Mouse (Mus musculus) heart, embryonic 11.5 days (tissue): ENCODE results near the gene Brd7. TPM values are rescaled to one million over a fixed set of nuclear protein-coding genes. Genes with fewer than 3 reads are reported as not detected.

ENCODE experiments used
- ATAC-seq: fragments of 200-750 bp; cut with Nextera tagmentation; replicated peaks from 2 replicates; pipeline ENCODE4 v1.8.0; 2017; ENCODE audit warnings: moderate library complexity; ENCODE audit not compliant: insufficient number of reproducible peaks, low FRiP score, low TSS enrichment
- H3K27ac ChIP-seq: fragments of 300-500 bp; sonication (generic); 2 replicates; pipeline ENCODE4 v1.5.1; 2014; ENCODE audit warnings: mild to moderate bottlenecking, low read depth, low read length
- H3K27me3 ChIP-seq: fragments of 300-500 bp; sonication (generic); 2 replicates; pipeline ENCODE4 v1.6.1; 2014; ENCODE audit warnings: mild to moderate bottlenecking, low read length, mixed read lengths; ENCODE audit not compliant: control insufficient read depth, insufficient read depth
- H3K36me3 ChIP-seq: fragments of 300-500 bp; sonication (generic); 2 replicates; pipeline ENCODE4 v1.6.1; 2014; ENCODE audit warnings: mild to moderate bottlenecking, low read length, moderate library complexity, mixed read lengths; ENCODE audit not compliant: control insufficient read depth, insufficient read depth
- H3K4me1 ChIP-seq: fragments of 300-500 bp; sonication (generic); 2 replicates; pipeline ENCODE4 v1.6.1; 2014; ENCODE audit warnings: low read length; ENCODE audit not compliant: control insufficient read depth, insufficient read depth
- H3K4me2 ChIP-seq: fragments of 300-500 bp; sonication (generic); 2 replicates; pipeline ENCODE4 v1.6.1; 2014; ENCODE audit warnings: mild to moderate bottlenecking, moderate library complexity
- H3K4me3 ChIP-seq: fragments of 300-500 bp; sonication (generic); 2 replicates; pipeline ENCODE4 v1.5.1; 2014; ENCODE audit warnings: low read depth, low read length
- H3K9ac ChIP-seq: fragments of 300-500 bp; sonication (generic); 2 replicates; pipeline ENCODE4 v1.6.1; 2014; ENCODE audit warnings: mild to moderate bottlenecking, low read depth, low read length, moderate library complexity
- H3K9me3 ChIP-seq: fragments of 300-500 bp; sonication (generic); replicated peaks from 2 replicates; pipeline ENCODE4 v1.6.1; 2016; ENCODE audit warnings: low read length; ENCODE audit not compliant: control insufficient read depth
- WGBS: fragments of 180-500 bp; shearing (Covaris S2); extraction: QIAGEN DNeasy Blood & Tissue Kit; methylation state at CpG from one replicate; pipeline ENCODE4 v1.1.7; 2014; ENCODE audit not compliant: insufficient replicate concordance; 5-methylcytosine and 5-hydroxymethylcytosine counted together
- polyA plus RNA-seq: library from polyadenylated mRNA; unstranded; fragments of >200 nt; fragmentation: Nextera tagmentation; extraction: Ambion mirVana; gene quantifications from 2 replicates; pipeline ENCODE4 v1.2.1, GENCODE M21; 2014

The Brd7 gene
- polyA plus RNA-seq, 1 experiment from 2014 or later: 79.7 TPM

- no peak for ATAC-seq
- Histone ChIP-seq H3K36me3 (no peaks in the 10 kb centered on the region), H3K27me3 (peaks cover 7% of the 10 kb centered on the region), H3K4me1 (peaks cover 14% of the 10 kb centered on the region), H3K9me3 (no peaks in the 10 kb centered on the region), H3K27ac (0 out of 2 replicates have a peak overlapping the region, but pooled peaks have one; percentile 29), H3K9ac (no peak overlapping the region), H3K4me3 (no peak overlapping the region), H3K4me2 (no peak overlapping the region)
- WGBS: 54% methylated on average over 12 of the region's 12 CpGs
Measured at GRCm38 (mm10) chr8:88288622-88289242, 73.3 kb downstream of the Brd7 start.

DNA sequence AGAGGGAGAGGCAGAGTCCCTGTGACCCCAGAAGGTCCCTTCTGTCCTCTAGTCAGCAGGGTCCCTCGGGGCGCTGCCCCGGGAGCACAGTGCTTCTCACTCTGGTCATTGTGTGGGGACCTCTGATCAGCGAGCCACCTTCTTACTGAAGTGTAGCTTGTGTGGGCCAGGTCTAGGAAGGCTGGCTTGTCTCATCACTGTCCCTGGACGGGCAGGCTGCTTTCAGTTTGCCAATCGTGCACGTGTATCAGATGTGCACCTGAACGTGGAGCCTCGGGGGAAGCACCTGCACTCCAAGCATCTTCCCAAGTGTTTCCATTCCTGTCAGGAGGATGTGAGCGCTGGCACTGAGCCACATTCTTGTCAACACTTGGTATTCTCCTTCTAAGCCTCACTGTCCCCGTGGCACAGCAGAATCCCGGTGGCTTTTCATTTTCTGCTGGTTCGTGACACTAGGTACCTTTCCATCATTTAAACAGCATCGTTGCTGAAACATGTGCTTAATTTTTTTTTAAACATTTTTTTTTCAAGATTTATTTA is 75.5 kb downstream of the Brd7 start:
- Histone ChIP-seq H3K27me3 (peaks cover 7% of the 10 kb centered on the region), H3K4me2 (no peak overlapping the region), H3K36me3 (no peaks in the 10 kb centered on the region), H3K4me3 (no peak overlapping the region), H3K4me1 (peaks cover 19% of the 10 kb centered on the region), H3K9ac (no peak overlapping the region), H3K27ac (no peak overlapping the region), H3K9me3 (no peaks in the 10 kb centered on the region)
- ATAC-seq: no peak
- 67% methylated on average over 14 of the region's 14 CpGs for WGBS

DNA sequence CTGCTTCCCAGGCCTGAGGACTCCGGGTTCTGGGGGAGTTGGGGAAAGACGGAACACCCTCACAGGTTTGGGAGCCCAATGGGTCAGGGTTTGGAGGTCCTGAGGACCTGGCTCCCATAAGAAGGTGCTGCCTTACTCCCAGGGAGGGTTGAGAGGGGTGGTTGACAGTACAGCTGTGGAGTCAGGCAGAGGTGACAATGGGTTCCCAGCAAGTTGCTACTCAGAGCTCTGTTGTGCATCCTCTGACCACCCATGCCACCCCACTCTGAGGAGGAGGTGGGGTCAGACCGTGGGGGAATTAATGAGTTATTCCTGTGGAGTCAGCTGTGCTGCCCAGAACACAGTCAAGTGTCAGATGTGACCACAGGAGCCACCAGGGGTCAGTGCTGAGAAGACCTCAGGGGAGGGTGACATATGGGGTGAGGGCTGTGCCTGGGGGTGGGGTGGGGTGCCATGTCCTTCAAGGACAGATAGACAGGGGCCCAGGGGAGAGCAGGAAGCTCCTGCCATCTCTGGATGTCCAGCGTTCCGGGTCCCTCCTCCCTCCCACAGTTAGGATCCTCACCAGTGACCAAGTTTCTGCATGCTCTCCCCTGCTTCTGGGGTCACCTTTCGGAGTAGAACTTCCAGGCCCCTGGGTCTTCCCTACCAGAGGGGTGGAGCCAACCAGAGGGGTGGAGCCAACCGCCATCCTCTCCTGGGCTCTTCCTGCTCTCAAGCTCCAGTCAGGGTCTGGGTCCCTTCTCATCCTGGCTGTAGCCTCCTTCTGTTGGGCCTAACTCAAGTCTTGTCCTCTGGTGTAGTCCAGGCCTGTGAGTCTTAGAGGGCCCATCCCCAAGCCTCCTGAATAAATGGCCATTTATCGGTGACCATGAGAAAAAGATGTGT is 76.3 kb downstream of the Brd7 start:
- no peak overlapping the region for H3K4me2 ChIP-seq
- H3K4me1 ChIP-seq: peaks cover 19% of the 10 kb centered on the region
- H3K9me3 ChIP-seq: no peaks in the 10 kb centered on the region
- peaks cover 3% of the 10 kb centered on the region; the same call in 1 of the 2 replicates for H3K27me3 ChIP-seq
- no peaks in the 10 kb centered on the region for H3K36me3 ChIP-seq
- WGBS: 79% methylated on average over 8 of the region's 8 CpGs
- no peak overlapping the region for H3K27ac ChIP-seq
- H3K9ac ChIP-seq: no peak overlapping the region
- ATAC-seq: 0 out of 2 replicates have a peak, but pooled peaks have one; percentile 15
- no peak overlapping the region for H3K4me3 ChIP-seq

DNA sequence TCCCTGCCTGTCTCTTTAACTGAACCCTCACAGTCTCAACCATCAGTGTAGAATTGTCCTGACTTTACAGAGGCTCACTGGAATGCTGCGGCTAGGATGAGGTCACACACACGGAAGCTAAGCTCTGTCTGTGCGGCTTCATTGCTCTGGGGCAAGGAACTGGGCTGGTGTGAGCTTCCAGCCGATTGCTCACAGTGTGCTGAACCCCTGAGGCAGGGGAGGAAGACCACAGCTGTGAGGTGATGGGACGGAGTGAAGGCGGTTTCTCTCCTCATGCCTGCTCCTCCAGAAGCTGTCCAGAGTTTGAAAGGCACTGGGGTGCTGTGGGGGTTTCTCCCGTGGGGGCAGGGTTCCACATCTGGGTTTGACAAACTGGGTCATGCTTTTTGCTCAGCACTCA is 77.3 kb downstream of the Brd7 start:
- Histone ChIP-seq H3K36me3 (no peaks in the 10 kb centered on the region), H3K4me3 (no peak overlapping the region), H3K9me3 (no peaks in the 10 kb centered on the region), H3K4me1 (peaks cover 19% of the 10 kb centered on the region), H3K4me2 (no peak overlapping the region), H3K27ac (no peak overlapping the region), H3K9ac (no peak overlapping the region), H3K27me3 (peaks cover 3% of the 10 kb centered on the region; the same call in 1 of the 2 replicates)
- no peak for ATAC-seq
- WGBS: 51% methylated on average over 7 of the region's 7 CpGs

GRCm38 (mm10) chr8:88283243-88284115 is 78.5 kb downstream of the Brd7 start:
- WGBS: 75% methylated on average over 13 of the region's 13 CpGs
- peaks cover 15% of the 10 kb centered on the region for H3K4me1 ChIP-seq
- H3K36me3 ChIP-seq: no peaks in the 10 kb centered on the region
- H3K27me3 ChIP-seq: peaks cover 7% of the 10 kb centered on the region; the same call in 1 of the 2 replicates
- no peak for ATAC-seq
- no peak overlapping the region for H3K4me2 ChIP-seq
- H3K9me3 ChIP-seq: no peaks in the 10 kb centered on the region
- H3K27ac ChIP-seq: no peak overlapping the region
- no peak overlapping the region for H3K9ac ChIP-seq
- no peak overlapping the region for H3K4me3 ChIP-seq

DNA sequence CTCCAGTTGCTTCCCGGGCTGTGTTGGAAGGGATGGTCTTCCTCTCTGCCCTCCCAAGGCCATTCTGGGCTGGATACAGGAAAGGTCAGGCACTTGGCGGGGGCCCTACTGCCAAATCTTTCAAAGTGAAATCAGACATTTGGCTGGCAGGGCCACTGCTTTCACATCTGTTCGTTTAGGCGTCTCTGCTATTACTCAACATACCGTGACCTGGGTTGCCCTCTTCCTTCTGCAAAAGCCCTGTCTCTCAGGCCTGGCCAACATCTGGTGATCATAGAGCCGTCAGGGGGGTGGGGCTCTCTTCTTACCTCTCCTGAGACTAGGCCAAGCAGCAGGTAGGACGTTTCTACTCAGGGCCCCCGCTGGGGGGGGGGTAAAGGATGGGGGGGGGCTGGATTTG is 79.3 kb downstream of the Brd7 start:
- Histone ChIP-seq H3K4me2 (no peak overlapping the region), H3K4me3 (no peak overlapping the region), H3K4me1 (peaks cover 10% of the 10 kb centered on the region; the same call in 1 of the 2 replicates), H3K9ac (no peak overlapping the region), H3K36me3 (no peaks in the 10 kb centered on the region), H3K27me3 (peaks cover 6% of the 10 kb centered on the region; the same call in 1 of the 2 replicates), H3K9me3 (no peaks in the 10 kb centered on the region), H3K27ac (no peak overlapping the region)
- 46% methylated on average over 8 of the region's 8 CpGs for WGBS
- ATAC-seq: no peak
